Mouse (Mus musculus) erythroblast, embryonic 14.5 days (primary cell): ENCODE measurements around the gene Foxp1. TPM values are rescaled to one million over a fixed set of nuclear protein-coding genes. Genes with fewer than 3 reads are reported as not detected.

Experiments used
- H3K27me3 ChIP-seq: 2 replicates; pipeline ENCODE4 v1.6.1; 2012; ENCODE audit warnings: inconsistent platforms; ENCODE audit not compliant: control insufficient read depth
- H3K36me3 ChIP-seq: 2 replicates; pipeline ENCODE4 v1.6.1; 2012; ENCODE audit warnings: mild to moderate bottlenecking, inconsistent platforms; ENCODE audit not compliant: control insufficient read depth
- H3K4me1 ChIP-seq: 2 replicates; pipeline ENCODE4 v1.6.1; 2012; ENCODE audit warnings: inconsistent platforms; ENCODE audit not compliant: control insufficient read depth
- H3K4me3 ChIP-seq: replicated peaks from 2 replicates; pipeline ENCODE3; 2012; ENCODE audit warnings: moderate library complexity, mild to moderate bottlenecking, inconsistent platforms
- H3K9me3 ChIP-seq: 2 replicates; pipeline ENCODE4 v1.6.1; 2012; ENCODE audit warnings: low read length, inconsistent platforms, mixed read lengths; ENCODE audit not compliant: control insufficient read depth
- GATA1 ChIP-seq: IDR thresholded peaks from 2 replicates; pipeline ENCODE4 v1.6.1; 2012; ENCODE audit warnings: low read length, inconsistent platforms, mixed read lengths
- TAL1 ChIP-seq: IDR thresholded peaks from 3 replicates; pipeline ENCODE4 v1.6.1; 2012; ENCODE audit warnings: low read length, inconsistent platforms, mixed read lengths
- polyA plus RNA-seq: library from polyadenylated mRNA; stranded (reverse); fragments of >175 nt; gene quantifications from 2 replicates; pipeline ENCODE4 v1.2.3, GENCODE M21; 2012

The Foxp1 gene
- polyA plus RNA-seq, 1 experiment, result 1.7 TPM

GRCm38 (mm10) chr6:99295495-99295894, 227.0 kb downstream of the Foxp1 start:
- H3K4me3 ChIP-seq, result no peak overlapping the region
- H3K36me3 ChIP-seq, result no peaks in the 10 kb centered on the region
- no peaks in the 10 kb centered on the region for H3K9me3 ChIP-seq
- TF ChIP-seq TAL1, result no peak
- no peak for TF ChIP-seq GATA1
- H3K27me3 ChIP-seq, result no peaks in the 10 kb centered on the region
- H3K4me1 ChIP-seq, result no peaks in the 10 kb centered on the region

GRCm38 (mm10) chr6:99289220-99289619, 233.3 kb downstream of the Foxp1 start:
- TF ChIP-seq TAL1 (no peak), GATA1 (no peak)
- H3K9me3 ChIP-seq, result no peaks in the 10 kb centered on the region
- no peaks in the 10 kb centered on the region for H3K27me3 ChIP-seq
- no peaks in the 10 kb centered on the region for H3K4me1 ChIP-seq
- no peak overlapping the region for H3K4me3 ChIP-seq
- no peaks in the 10 kb centered on the region for H3K36me3 ChIP-seq

- Histone ChIP-seq H3K4me3 (no peak overlapping the region), H3K9me3 (no peaks in the 10 kb centered on the region), H3K36me3 (no peaks in the 10 kb centered on the region), H3K27me3 (no peaks in the 10 kb centered on the region), H3K4me1 (peaks cover 3% of the 10 kb centered on the region)
- TF ChIP-seq GATA1 (no peak), TAL1 (no peak)
Measured at GRCm38 (mm10) chr6:99285026-99285425, 237.5 kb downstream of the Foxp1 start.

- no peaks in the 10 kb centered on the region for H3K27me3 ChIP-seq
- TF ChIP-seq TAL1 (no peak), GATA1 (no peak)
- no peak overlapping the region for H3K4me3 ChIP-seq
Measured at GRCm38 (mm10) chr6:99284019-99284418, 238.5 kb downstream of the Foxp1 start.

GRCm38 (mm10) chr6:99282866-99283657, 239.5 kb downstream of the Foxp1 start:
- Histone ChIP-seq H3K4me3 (no peak overlapping the region), H3K9me3 (no peaks in the 10 kb centered on the region), H3K27me3 (no peaks in the 10 kb centered on the region), H3K36me3 (no peaks in the 10 kb centered on the region), H3K4me1 (peaks cover 3% of the 10 kb centered on the region)
- no peak for TF ChIP-seq TAL1
- TF ChIP-seq GATA1, result no peak

More at GRCm38 (mm10) chr6:99284019-99284418, 238.5 kb downstream of the Foxp1 start:
- H3K9me3 ChIP-seq, result no peaks in the 10 kb centered on the region
- no peaks in the 10 kb centered on the region for H3K36me3 ChIP-seq
- peaks cover 3% of the 10 kb centered on the region for H3K4me1 ChIP-seq

GRCm38 (mm10) chr6:99281433-99281832, 241.1 kb downstream of the Foxp1 start:
- peaks cover 3% of the 10 kb centered on the region for H3K4me1 ChIP-seq
- H3K4me3 ChIP-seq, result no peak overlapping the region
- H3K9me3 ChIP-seq, result no peaks in the 10 kb centered on the region
- TF ChIP-seq GATA1 (no peak), TAL1 (no peak)
- no peaks in the 10 kb centered on the region for H3K36me3 ChIP-seq
- H3K27me3 ChIP-seq, result no peaks in the 10 kb centered on the region

- H3K9me3 ChIP-seq, result no peaks in the 10 kb centered on the region
- H3K36me3 ChIP-seq, result no peaks in the 10 kb centered on the region
- no peak overlapping the region for H3K4me3 ChIP-seq
- H3K27me3 ChIP-seq, result no peaks in the 10 kb centered on the region
- TF ChIP-seq TAL1 (no peak), GATA1 (no peak)
- peaks cover 3% of the 10 kb centered on the region for H3K4me1 ChIP-seq
Measured at GRCm38 (mm10) chr6:99280619-99281018, 241.9 kb downstream of the Foxp1 start.

- TF ChIP-seq TAL1 (no peak), GATA1 (no peak)
- H3K27me3 ChIP-seq, result no peaks in the 10 kb centered on the region
- no peaks in the 10 kb centered on the region for H3K36me3 ChIP-seq
Measured at GRCm38 (mm10) chr6:99277251-99277650, 245.3 kb downstream of the Foxp1 start.

GRCm38 (mm10) chr6:99276297-99276653, 246.2 kb downstream of the Foxp1 start:
- no peaks in the 10 kb centered on the region for H3K4me1 ChIP-seq
- no peak for TF ChIP-seq TAL1
- no peak for TF ChIP-seq GATA1
- H3K27me3 ChIP-seq, result no peaks in the 10 kb centered on the region
- H3K9me3 ChIP-seq, result no peaks in the 10 kb centered on the region
- no peaks in the 10 kb centered on the region for H3K36me3 ChIP-seq
- no peak overlapping the region for H3K4me3 ChIP-seq

More at GRCm38 (mm10) chr6:99277251-99277650, 245.3 kb downstream of the Foxp1 start:
- no peaks in the 10 kb centered on the region for H3K4me1 ChIP-seq
- H3K4me3 ChIP-seq, result no peak overlapping the region
- no peaks in the 10 kb centered on the region for H3K9me3 ChIP-seq
